Mouse (Mus musculus) naive thymus-derived CD4-positive, alpha-beta T cell, adult 2 months (primary cell): ENCODE measurements at regions not wholly inside any gene's neighbourhood (a gene's known extent, or its start where the extent isn't known, plus 50 kb on each side); places are given as distances from the start of the nearest gene placed in this dataset.
"Not testable (repeated sequence)": the region's sequence is repeated elsewhere in the genome, so short reads cannot be mapped to it uniquely, and the experiment has no call there.

Source experiments
- DNase-seq: peaks from one replicate; pipeline ENCODE4 v3.0.0-alpha.2; 2011; ENCODE audit warnings: low read depth

DNA sequence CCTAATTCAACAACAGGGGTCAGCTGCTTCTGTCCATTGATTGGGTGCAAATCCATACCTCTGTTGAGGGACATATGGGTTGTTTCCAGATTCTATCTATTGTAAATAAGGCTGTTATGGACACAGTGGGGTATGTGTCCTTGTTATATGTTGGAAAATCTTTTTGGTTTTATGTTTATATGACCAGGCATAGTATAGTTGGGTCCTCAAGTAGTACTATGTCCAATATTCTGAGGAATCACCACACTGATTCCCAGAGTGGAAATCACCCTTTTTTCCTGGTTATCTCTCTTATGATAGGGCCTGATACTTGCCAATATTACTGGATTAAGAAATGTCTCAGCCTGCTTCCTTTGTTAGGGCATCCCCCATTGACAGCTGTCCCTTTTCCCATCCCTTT lies 1471.0 kb downstream of the Kcnt2 start:
- DNase-seq = no peak

DNA sequence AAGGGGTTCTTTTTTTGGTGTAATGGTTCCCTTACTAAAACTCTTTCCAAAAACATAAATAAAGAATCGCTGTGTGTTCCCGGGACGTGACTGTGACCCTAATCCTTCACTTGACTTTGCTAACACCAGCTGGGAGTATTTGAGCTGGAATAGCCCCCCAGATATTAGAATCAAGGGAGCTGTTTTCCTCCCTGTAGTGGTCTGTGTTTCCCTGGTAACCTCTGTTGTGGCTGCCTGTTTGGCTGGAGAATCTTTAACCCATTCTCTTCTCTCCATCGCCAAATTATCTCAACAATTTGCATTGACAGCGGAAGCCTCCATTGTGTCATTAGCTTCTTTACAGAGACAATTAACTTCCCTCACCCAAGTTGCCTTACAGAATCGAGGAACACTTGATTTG lies 1471.6 kb downstream of the Kcnt2 start:
- DNase-seq = no peak

DNA sequence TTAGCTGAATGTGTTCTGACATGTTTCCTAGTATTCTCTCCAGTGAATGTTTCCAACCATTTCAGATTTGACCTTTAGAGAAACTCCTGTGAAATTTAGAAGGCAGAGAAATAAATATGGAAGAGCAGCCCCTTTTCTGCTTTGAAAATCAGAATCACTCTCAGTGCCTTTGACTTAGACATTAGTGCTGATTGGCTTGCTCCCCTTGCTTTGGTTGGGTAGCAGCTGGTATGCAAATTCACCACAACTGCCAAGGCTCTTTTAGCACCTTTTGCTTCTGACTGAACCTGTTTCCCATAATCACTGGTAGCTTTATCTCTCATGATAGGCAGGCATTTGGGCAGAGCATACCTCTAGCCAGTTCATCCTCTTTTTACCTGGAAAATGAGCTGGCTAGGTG lies 1495.3 kb downstream of the Kcnt2 start:
- no peak for DNase-seq

DNA sequence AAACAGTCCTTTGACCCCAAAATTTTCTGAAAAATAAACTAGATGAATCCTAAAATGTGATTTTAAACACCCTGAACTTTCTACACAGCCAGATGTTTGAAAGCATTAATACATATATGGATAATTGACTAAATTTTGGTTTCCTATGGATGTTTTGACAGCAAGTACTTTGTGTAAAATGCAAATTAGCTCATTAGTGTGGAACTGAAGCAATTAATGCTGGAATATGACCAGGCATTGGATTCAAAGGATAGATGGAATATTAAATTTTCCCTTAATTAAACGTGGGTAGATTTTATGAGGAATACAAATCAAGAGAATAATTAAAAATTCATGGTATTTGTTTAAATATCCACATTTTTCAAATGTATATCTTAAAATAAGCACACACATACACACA lies 1530.1 kb downstream of the Kcnt2 start:
- no peak for DNase-seq

DNA sequence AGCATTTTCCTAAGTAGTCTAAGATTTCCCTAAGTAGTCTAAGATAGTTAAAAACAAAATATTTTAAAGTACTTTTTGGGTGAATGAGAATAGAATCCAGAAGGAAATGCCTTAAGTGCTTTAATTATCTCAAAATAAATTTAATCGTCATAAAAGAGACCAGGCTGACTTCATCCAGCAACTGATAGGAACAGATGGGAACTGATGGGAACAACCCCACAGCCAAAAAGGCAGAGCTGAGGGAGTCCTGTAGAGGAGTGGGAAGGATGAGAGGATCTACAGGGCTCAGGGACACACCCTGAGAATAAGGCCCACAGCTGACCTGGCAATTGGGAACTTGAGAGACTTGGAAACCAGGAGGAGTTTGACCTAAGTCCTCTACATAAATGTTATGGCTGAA lies 1537.4 kb downstream of the Kcnt2 start:
- DNase-seq = no peak

DNA sequence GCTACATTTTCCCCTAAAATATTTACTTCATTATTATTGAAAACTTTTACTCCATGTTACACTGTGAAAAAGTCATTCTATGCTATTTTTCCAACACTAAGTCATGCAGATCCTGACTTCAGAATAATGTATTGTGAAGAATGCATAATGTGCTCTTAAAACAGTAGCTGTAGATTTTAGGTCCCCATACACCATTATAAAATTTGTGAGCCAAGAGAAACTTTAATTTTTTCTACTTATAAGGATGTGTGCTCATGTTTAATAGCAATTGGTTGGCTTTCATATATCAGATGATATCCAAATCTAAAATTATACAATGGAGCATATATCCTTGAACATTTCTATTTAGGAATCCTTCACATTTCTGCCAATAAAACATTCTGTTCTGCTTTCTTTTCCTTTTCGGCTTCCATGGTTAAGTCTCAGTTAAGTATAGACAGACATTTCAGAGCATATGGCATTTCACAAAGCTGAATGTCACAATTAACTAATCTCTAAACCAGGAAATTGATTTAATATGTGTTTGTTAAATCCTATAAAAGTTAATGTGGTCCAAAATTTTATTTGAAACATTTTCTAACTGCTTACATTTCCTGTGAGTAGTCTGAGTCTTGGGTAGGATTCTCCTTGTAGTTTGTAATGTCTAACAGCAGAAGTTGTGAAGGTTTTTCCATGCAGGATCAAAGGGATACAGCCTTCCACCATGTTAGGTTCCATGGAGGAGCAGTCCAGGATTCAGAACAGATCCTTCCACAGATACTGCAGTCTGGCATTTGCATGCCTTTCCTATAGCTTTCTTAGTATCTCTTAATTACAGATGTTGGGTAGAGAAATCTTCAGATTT lies 1567.6 kb downstream of the Kcnt2 start:
- DNase-seq = no peak

DNA sequence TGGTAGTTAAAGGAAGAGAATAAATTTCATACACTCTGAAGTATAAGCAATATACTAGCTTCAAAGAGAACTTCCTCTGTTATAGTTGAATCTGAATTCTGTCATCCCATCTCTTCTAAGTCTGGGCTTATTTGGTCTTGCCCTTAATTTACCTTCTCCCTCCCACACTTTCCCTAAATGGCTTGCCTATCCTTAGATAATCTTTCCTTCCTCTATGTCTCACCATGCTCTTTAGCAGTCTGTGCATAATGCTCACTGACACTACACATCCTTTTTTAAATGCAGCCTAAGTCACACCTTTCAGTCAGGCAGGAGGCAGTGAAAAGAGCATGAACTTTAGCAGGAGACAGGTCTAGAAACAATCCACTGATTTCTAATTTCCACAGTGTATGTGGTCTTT lies 1585.5 kb downstream of the Kcnt2 start:
- DNase-seq = no peak

DNA sequence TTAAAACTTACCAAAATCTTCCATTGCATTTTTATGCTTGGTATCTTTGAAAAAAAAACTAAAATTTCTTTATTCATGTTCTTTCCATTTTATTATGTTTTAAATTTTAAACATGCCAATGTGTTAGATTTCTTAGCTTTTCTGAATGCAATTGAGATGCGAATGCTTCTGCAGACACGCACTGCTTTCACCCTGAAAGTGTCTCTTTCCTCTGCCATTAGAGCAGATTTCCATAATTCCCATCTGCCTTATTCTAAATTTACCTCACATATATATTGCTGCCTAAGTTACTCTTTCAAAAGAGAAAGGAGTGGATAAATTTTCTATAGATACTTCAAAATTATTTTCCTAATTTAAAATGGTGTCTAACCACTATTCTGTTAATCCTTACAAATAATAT lies 1596.6 kb downstream of the Kcnt2 start:
- DNase-seq = no peak

DNA sequence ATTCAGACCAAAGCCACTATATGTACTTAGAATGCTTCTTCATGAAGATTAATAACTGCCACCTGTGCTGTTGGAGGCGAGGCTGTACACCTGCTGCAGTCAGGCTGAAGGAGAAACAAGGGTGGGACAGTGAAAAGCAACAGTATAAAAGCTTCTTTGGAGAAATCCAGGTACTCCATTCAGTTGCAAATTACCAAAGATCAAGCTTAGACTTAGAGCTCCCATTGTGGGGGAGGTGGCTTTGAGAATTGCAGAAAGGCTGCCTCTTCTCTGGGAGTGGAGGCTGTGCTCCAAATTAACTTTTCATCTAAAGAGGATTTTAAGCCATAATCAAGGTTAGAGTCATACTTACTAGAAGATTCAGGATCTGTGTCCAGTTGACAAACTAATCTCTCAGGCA lies 1607.9 kb downstream of the Kcnt2 start:
- not testable (repeated sequence) for DNase-seq

DNA sequence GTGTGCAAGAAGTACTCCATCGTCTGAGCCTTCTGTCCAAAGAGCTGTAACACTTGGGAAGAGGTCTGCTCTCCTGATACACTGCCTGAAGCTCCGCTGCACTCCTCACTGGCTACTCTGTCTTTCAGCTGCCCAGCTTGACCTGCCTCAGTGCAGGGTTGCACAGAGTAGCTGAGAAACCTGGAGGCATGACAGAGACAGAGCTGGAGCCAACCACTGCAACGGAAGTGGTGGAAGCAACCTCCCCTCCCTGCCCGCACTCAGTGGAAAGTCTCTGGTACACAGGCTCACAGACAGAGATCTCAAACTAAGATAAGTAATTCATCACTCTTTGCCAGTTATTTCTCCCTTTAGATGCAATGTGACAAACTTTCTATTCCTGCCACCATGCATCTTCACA lies 1638.4 kb downstream of the Kcnt2 start:
- DNase-seq = peak; percentile 45

DNA sequence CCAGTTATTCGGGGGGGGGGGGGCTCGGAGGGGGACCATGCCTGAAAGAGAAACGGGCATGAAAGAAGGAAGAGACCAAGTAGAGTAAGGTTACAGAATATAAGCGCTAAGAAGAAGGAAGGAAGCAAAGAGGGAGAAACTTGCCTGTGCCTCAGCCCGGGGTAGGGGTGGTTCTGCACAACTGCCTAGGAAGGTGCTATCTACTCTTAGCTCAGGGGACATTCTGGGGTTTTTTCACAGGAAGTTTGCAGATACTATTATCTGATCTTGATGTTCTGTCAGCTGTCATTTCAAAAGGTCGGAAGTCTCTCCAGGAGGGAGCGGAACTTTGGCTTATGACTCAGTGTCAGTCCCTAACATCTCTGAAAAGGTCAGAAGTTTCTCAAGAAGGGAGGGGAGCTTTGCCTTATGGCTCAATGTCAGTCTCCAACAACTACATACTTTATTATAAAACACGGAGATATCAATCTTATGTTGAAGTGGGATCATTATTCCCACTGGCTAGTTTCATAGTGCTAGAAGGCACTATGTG lies 1652.0 kb downstream of the Kcnt2 start:
- peak; percentile 18 for DNase-seq

DNA sequence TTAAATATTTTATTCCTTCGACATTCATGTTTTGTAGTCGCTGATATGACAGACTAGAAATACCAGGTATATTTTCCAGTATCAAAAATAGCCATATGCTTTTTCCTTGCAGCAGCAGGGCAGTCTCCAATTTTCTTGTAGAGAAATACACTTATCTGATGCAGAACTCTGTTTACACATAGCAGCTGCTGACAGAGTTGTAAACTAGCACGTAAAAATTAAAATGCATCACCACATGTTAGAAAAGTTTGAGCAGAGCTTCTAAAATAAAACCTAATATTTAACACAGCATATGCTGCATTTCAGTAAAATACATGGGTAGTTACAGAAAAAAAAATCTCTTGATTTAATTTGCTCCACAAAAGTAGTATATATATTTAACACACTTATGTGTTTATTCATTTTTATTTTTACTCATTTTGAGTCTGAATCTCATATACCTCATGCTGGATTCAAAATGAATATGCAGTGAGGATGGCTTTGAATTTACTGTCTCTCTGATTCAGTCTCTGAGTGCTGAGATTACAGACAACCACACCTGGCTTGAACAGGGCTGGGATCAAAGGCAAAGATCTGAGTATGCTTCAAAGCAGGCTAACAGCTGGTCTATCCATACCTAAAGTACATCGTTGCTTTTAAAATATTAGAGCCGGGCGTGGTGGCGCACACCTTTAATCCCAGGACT lies 1665.9 kb downstream of the Kcnt2 start:
- DNase-seq = no peak

DNA sequence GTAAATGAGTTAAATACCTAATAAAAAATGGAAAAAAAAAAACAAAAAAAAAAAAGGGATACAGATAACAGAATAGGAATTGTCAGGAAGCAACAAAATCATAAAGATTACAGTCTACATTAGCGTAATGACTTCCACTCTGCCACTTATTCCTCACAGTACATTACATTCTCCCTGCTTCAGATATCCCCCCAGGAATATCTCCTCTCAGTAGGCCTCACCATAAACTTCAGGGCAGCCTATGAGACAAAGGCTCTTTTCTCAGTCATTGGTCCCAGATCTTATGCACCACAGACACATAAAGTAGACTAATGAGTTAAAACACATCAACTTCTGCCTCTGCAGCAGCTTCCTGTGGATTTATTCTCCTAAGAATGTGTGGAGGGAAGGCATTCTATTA lies 1680.2 kb downstream of the Kcnt2 start:
- DNase-seq = no peak

DNA sequence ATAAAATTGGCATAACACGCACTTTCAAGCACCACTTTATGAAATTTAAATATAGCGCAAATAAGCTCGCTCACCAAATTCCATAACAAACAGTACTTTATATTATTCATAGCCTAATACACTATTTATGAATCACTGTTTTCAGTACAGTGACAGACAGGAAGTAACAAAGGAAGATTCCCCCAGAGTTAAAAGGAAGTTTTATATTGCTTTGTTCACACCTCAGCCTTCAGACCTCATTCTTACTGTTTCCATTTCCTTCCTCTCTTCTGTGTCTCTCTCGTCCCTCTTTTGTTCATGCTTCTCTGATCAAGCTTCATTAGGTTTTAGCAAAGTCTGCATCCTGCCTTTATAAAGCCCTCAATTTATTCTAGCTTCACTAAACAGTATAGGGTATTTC lies 1680.8 kb downstream of the Kcnt2 start:
- peak; percentile 2 for DNase-seq

DNA sequence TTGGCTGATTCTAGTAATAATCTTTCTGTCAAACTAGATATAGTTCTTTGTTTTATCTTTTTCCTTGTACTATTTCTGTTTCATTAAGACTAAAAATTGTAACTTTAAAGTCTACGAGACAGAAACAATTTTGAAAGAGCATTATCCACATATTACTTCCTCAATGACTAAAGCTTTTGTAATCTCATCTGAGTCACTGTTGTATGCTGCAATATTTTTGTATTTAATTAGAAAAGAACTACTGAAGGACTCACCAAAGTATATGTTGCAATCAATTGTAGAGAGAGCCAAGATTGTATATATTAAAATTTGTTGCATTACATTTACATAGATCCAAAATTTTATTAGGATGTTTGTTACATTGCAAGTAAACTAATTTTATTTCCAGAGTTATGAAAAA lies 1692.4 kb upstream of the B3galt2 start:
- DNase-seq = no peak

DNA sequence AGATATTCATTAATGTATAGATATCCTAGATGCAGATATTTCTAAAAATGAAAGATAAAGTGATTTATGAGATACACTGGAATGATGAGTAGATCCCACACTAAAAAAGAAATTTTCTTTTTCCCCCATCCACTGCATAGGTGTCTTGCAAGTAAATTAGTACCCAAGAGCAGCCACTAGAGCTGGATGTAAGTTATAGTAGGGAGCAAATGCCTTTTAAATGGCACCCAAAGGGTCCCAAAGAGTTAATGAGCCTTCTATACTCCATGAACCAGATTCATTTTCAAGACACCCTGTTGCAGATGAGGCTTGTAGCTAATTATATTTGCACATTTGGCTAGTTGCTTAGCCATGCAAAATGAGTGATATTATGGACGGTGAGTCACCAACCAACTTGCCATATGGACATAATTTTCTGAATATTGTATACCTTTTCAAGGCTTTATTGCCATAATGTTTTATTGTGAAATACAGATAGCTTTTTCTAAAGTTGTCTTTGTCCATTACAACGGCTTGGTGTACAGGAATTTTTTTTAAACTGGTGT lies 1686.1 kb upstream of the B3galt2 start:
- no peak for DNase-seq

DNA sequence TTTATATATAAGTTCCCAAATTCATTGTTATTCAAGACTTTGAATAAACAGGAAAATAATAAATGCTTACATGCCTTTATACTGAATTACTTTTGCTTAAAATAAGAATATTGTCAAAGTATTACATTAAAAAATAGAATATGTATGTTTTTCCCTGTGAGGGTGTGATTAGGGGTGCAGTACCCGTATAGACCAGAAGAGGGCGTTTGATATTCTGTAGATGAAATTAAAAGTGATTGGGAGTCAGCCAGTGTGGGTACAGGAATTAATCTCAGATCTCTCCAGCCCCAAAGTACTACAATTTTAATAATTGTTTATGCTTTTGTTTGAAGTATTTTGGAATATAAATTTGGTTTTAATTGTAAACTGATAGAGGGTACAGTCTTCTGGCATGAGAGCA lies 1678.7 kb upstream of the B3galt2 start:
- DNase-seq = peak; percentile 20

DNA sequence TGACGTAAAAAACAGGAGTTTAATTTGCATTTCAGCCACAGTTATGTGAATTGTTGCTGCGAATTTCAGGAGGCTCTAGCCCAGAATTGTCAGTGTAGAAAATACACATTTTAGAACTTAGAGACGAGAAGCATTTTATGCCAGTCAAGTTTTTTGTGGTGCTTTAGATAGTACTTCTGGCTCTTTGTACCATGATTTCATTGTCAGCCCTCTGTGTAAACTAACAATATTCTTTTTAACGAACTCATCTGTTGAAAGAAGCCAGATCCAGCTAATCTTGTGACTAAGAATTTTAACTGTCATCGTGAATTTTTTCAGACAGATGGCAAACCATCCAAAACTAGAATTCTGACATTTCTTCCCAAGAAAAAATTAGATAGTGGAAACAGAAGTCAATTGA lies 1672.3 kb upstream of the B3galt2 start:
- no peak for DNase-seq

DNA sequence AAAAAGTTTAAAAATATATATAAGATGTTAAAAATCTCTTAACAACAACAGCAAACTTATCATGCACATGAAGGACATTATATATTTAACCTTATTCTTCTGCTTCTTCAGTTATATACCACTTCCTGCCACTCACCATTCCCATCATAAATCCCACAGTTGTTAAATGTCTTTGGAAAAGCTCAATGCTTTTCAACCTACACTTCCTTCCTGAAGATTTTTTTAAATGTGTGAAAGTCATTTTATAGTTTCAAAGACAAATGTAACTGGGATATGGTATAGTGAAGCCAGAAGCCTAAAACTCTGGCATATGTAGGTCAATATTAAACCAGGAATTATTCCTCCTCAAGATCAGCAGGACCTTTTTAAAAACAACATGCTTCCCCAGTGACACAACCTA lies 1666.1 kb upstream of the B3galt2 start:
- no peak for DNase-seq

DNA sequence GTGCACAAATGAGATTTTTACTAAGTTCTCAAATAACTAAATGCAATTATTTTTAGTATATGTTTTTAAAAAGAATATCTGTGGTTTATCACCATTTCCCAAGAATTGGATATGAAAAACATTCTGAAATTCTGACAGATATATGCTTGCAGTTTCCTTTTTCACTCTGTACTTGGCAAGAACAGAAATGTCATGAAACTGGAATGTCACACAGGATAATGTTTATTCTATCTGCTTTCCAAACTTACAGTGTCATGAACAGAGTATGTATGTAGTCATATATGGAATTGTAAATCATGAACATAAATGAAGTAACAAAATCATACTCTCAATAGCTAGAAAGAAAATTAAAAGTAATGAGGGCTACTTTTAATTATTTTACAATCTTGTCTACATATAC lies 1640.7 kb upstream of the B3galt2 start:
- DNase-seq = no peak

DNA sequence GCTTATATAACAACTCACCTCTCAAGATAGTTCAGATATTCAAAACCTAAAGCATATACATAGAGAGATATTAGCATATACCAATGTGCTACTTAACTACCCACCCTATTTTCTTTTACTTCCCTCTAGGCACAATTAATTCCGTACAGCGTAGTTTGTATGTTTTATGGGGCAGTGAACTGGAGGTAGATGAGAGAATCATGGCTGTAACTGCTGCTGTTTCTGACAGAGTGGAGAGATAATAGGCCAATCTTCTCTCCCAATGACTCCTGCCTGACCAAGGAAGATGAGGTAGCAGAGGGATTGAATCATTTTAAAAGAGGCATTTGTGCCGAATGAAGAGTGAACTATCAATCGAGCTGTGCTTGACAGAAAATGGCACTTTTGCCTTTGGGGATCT lies 1640.1 kb upstream of the B3galt2 start:
- no peak for DNase-seq

DNA sequence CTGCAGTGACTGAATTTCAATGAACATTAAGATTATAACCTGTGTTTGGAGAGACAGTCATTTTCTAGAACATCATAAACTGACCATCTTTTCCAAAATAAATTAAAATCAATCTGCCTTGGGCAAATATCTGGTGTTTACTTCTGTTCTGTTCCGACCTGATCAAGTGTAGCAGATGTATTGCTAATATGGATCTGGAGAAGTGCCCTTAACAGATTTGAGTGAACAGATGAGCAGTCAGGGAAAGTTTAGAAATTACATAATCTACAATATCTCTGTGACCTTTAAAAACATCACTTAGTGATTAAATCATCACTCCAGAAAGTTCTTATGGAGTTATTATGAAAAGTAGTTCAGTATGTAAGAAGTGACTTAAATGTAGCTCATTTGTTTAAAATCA lies 1634.1 kb upstream of the B3galt2 start:
- no peak for DNase-seq

DNA sequence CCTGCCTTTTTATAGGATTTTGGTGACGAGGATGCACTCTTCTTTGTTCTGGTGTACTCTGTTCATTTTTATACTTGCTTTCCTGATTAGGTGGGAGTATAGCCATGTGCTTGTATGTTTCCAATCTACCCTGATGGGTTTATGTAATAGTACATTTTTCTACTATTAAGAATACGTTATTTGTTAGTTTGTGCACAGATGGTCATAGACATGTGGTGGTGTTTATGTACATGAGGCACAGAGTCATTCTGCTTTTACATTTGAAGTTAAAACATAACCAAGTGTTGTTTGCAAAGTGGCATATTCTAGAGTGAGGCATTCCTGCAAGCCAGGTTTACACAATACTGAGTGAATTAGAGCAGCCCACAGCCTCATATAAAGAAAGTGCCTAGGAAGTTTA lies 1597.7 kb upstream of the B3galt2 start:
- no peak for DNase-seq
